Mouse (Mus musculus) MEL (cell line): ENCODE results near the gene Ppp2r5a. TPM values are rescaled to one million over a fixed set of nuclear protein-coding genes. Genes with fewer than 3 reads are reported as not detected.

Experiments used
- DNase-seq: peaks from one replicate; pipeline ENCODE4 v3.0.0; 2011; ENCODE audit warnings: low read depth, low spot score
- H3K27ac ChIP-seq: 2 replicates; pipeline ENCODE4 v1.5.1; 2012; ENCODE audit warnings: low read depth, mild to moderate bottlenecking, control low read depth, low read length, moderate library complexity; ENCODE audit not compliant: control insufficient read depth
- H3K27me3 ChIP-seq, 2 experiments: fragments of 150-350 bp in 1 of 2; sonication (generic) in 1 of 2; 2 replicates each; pipeline ENCODE4 v1.6.1; 2012; ENCODE audit warnings: low read length in 2 of 2, mild to moderate bottlenecking in 2 of 2, improper control_type of control experiment in 1 of 2, moderate library complexity in 1 of 2; ENCODE audit not compliant: insufficient read depth in 2 of 2, control insufficient read depth in 1 of 2
- H3K36me3 ChIP-seq, 2 experiments: 2 replicates each; pipeline ENCODE4 v1.6.1; 2012 to 2014; ENCODE audit warnings: low read length in 2 of 2, improper control_type of control experiment in 1 of 2, inconsistent platforms in 1 of 2, mild to moderate bottlenecking in 1 of 2; ENCODE audit not compliant: insufficient read depth in 2 of 2, control insufficient read depth in 1 of 2
- H3K4me1 ChIP-seq, 2 experiments: fragments of 150-350 bp in 1 of 2; sonication (generic) in 1 of 2; 2 replicates each; pipeline ENCODE4 v1.6.1; 2012; ENCODE audit warnings: low read length in 2 of 2, improper control_type of control experiment in 1 of 2, mild to moderate bottlenecking in 1 of 2; ENCODE audit not compliant: insufficient read depth in 2 of 2, control insufficient read depth in 1 of 2
- H3K4me3 ChIP-seq, 2 experiments: fragments of 150-350 bp in 1 of 2; sonication (generic) in 1 of 2; 2 replicates each; pipeline ENCODE4 v1.5.1; 2012; ENCODE audit warnings: low read depth in 2 of 2, low read length in 2 of 2, mild to moderate bottlenecking in 2 of 2, moderate library complexity in 2 of 2, control low read depth in 1 of 2, improper control_type of control experiment in 1 of 2; ENCODE audit not compliant: control insufficient read depth in 1 of 2, insufficient read depth in 1 of 2
- H3K79me2 ChIP-seq: 2 replicates; pipeline ENCODE4 v1.6.1; 2012; ENCODE audit warnings: mild to moderate bottlenecking, low read length, moderate library complexity; ENCODE audit not compliant: control insufficient read depth, poor library complexity, insufficient read depth
- H3K9ac ChIP-seq: 2 replicates; pipeline ENCODE4 v1.6.1; 2012; ENCODE audit warnings: low read depth, mild to moderate bottlenecking, control low read depth, low read length, moderate library complexity; ENCODE audit not compliant: control insufficient read depth, poor library complexity, severe bottlenecking
- H3K9me3 ChIP-seq: fragments of 150-350 bp; sonication (generic); replicated peaks from 2 replicates; pipeline ENCODE4 v1.6.1; 2012; ENCODE audit warnings: mild to moderate bottlenecking, low read length, improper control_type of control experiment, moderate library complexity; ENCODE audit not compliant: insufficient read depth
- E2F4 ChIP-seq: IDR thresholded peaks from 2 replicates; pipeline ENCODE4 v1.6.1; 2011; ENCODE audit warnings: low read depth, low read length, improper control_type of control experiment, borderline replicate concordance
- EP300 ChIP-seq, 2 experiments: IDR thresholded peaks; 2 replicates each; pipeline ENCODE4 v1.6.1; 2011; ENCODE audit warnings: improper control_type of control experiment in 2 of 2, low read length in 2 of 2, low read depth in 1 of 2, mild to moderate bottlenecking in 1 of 2
- KAT2A ChIP-seq: conservative IDR thresholded peaks from 2 replicates; pipeline ENCODE4 v1.6.1; 2012; ENCODE audit warnings: low read depth, low read length, improper control_type of control experiment, inconsistent platforms
- MAX ChIP-seq: IDR thresholded peaks from 2 replicates; pipeline ENCODE4 v1.6.1; 2011; ENCODE audit warnings: low read length, improper control_type of control experiment
- MAZ ChIP-seq: IDR thresholded peaks from 2 replicates; pipeline ENCODE4 v1.6.1; 2012; ENCODE audit warnings: low read depth, mild to moderate bottlenecking, inconsistent platforms, low read length, improper control_type of control experiment
- MXI1 ChIP-seq: IDR thresholded peaks from 2 replicates; pipeline ENCODE4 v1.6.1; 2011; ENCODE audit warnings: mild to moderate bottlenecking, low read depth, low read length, improper control_type of control experiment
- MYB ChIP-seq: IDR thresholded peaks from 2 replicates; pipeline ENCODE4 v1.6.1; 2011; ENCODE audit warnings: mild to moderate bottlenecking, low read depth, low read length, improper control_type of control experiment
- MYC ChIP-seq: IDR thresholded peaks from 2 replicates; pipeline ENCODE4 v1.6.1; 2011; ENCODE audit warnings: low read depth, mild to moderate bottlenecking, low read length, improper control_type of control experiment, moderate library complexity
- POLR2A ChIP-seq, 2 experiments: IDR thresholded peaks; 2 replicates each; pipeline ENCODE4 v1.6.1; 2011 to 2012; ENCODE audit warnings: low read length in 2 of 2, mild to moderate bottlenecking in 2 of 2, control low read depth in 1 of 2, improper control_type of control experiment in 1 of 2, low read depth in 1 of 2, moderate library complexity in 1 of 2; ENCODE audit not compliant: control insufficient read depth in 1 of 2, insufficient read depth in 1 of 2, poor library complexity in 1 of 2
- POLR2AphosphoS5 ChIP-seq: IDR thresholded peaks from 2 replicates; pipeline ENCODE4 v1.6.1; 2012; ENCODE audit warnings: low read depth, borderline replicate concordance, mild to moderate bottlenecking, inconsistent platforms, low read length, moderate library complexity, mixed read lengths
- RAD21 ChIP-seq: IDR thresholded peaks from 2 replicates; pipeline ENCODE4 v1.6.1; 2011; ENCODE audit warnings: mild to moderate bottlenecking, low read depth, low read length, improper control_type of control experiment
- SIN3A ChIP-seq: IDR thresholded peaks from 2 replicates; pipeline ENCODE4 v1.6.1; 2012; ENCODE audit warnings: low read length, improper control_type of control experiment, inconsistent platforms
- TBP ChIP-seq: IDR thresholded peaks from 2 replicates; pipeline ENCODE4 v1.8.0; 2011; ENCODE audit warnings: low read depth, low read length, improper control_type of control experiment
- UBTF ChIP-seq: IDR thresholded peaks from 2 replicates; pipeline ENCODE4 v1.6.1; 2012; ENCODE audit warnings: low read depth, mild to moderate bottlenecking, inconsistent platforms, low read length, improper control_type of control experiment, moderate library complexity, borderline replicate concordance; ENCODE audit not compliant: insufficient read depth
- USF1 ChIP-seq: IDR thresholded peaks from 2 replicates; pipeline ENCODE4 v1.6.1; 2014; ENCODE audit warnings: low read depth, mild to moderate bottlenecking, inconsistent platforms, low read length, improper control_type of control experiment, moderate library complexity
- USF2 ChIP-seq, 2 experiments: IDR thresholded peaks; 2 replicates each; pipeline ENCODE4 v1.6.1; 2011 to 2012; ENCODE audit warnings: improper control_type of control experiment in 2 of 2, low read length in 2 of 2, borderline replicate concordance in 1 of 2, inconsistent platforms in 1 of 2, low read depth in 1 of 2, mild to moderate bottlenecking in 1 of 2; ENCODE audit not compliant: insufficient read depth in 1 of 2
- ZC3H11A ChIP-seq: IDR thresholded peaks from 2 replicates; pipeline ENCODE4 v1.6.1; 2012; ENCODE audit warnings: low read depth, mild to moderate bottlenecking, inconsistent platforms, low read length, improper control_type of control experiment
- ZMIZ1 ChIP-seq: IDR thresholded peaks from 2 replicates; pipeline ENCODE4 v1.6.1; 2012; ENCODE audit warnings: low read depth, mild to moderate bottlenecking, inconsistent platforms, low read length, improper control_type of control experiment, moderate library complexity
- ZNF384 ChIP-seq: IDR thresholded peaks from 2 replicates; pipeline ENCODE4 v1.6.1; 2012; ENCODE audit warnings: low read depth, mild to moderate bottlenecking, inconsistent platforms, low read length, improper control_type of control experiment
- polyA plus RNA-seq, 2 experiments: library from polyadenylated mRNA; stranded (reverse) in 1 of 2; unstranded in 1 of 2; fragments of >175 nt in 1 of 2; fragments of >200 nt in 1 of 2; gene quantifications; 2 replicates each; pipeline versions ENCODE4 v1.2.1 to v1.2.4; 2012; ENCODE audit warnings: low replicate concordance in 2 of 2, low read depth in 1 of 2; ENCODE audit not compliant: insufficient read length in 2 of 2, insufficient read depth in 1 of 2, missing spikeins in 1 of 2
- total RNA-seq: library from RNA; depleted of rRNA; stranded (reverse); fragments of 300-350 nt; gene quantifications from 2 replicates; pipeline ENCODE4 v1.2.3, GENCODE M21; 2012

Ppp2r5a gene
- total and polyA plus RNA-seq, 3 experiments, result 46.6 to 48.6 TPM; not detected in 1

- no peak for TF ChIP-seq RAD21
These were observed 72.7 kb downstream of the Ppp2r5a start (continued) for GRCm38 (mm10) chr1:191330356-191330755.

GRCm38 (mm10) chr1:191328019-191328441 is 75.0 kb downstream of the Ppp2r5a start:
- TF ChIP-seq SIN3A (0 out of 2 replicates have a peak, but pooled peaks have one; percentile 23), ZNF384 (peak; percentile 91), MYC (peak; percentile 84; the same call in 1 of the 2 replicates), KAT2A (no peak), TBP (no peak), POLR2A (IDR thresholded peaks at IDR 0.05; ENCODE audit: control insufficient read depth in 1 of 2, insufficient read depth in 1 of 2, low read depth in 1 of 2, low read length in 2 of 2, poor library complexity in 1 of 2) (peak in 1 of 2 experiments; percentile 29; a peak in 1 of 4 replicates), MXI1 (peak; percentile 66), EP300 (IDR thresholded peaks at IDR 0.05; ENCODE audit: low read depth in 1 of 2, low read length in 2 of 2) (peak in 1 of 2 experiments; percentile 40; a peak in 1 of 4 replicates), USF2 (IDR thresholded peaks at IDR 0.05; ENCODE audit: borderline replicate concordance in 1 of 2, insufficient read depth in 1 of 2, low read depth in 1 of 2, low read length in 2 of 2) (0 out of 4 replicates have a peak, but pooled peaks of 1 of the 2 experiments have one; percentile 26), E2F4 (no peak), USF1 (peak; percentile 84), MAX (peak; percentile 82)
- Histone ChIP-seq H3K27ac (peak overlapping the region; percentile 52), H3K9ac (peak overlapping the region; percentile 37), H3K4me1 (peaks cover 13 to 31% of the 10 kb centered on the region in 2 experiments), H3K27me3 (no peaks in the 10 kb centered on the region), H3K36me3 (peaks cover 7 to 23% of the 10 kb centered on the region in 2 experiments), H3K9me3 (no peaks in the 10 kb centered on the region), H3K4me3 (no peak overlapping the region), H3K79me2 (peaks cover 18% of the 10 kb centered on the region)
- peak; percentile 69 for DNase-seq

- Histone ChIP-seq H3K27me3 (no peaks in the 10 kb centered on the region), H3K79me2 (peaks cover 18% of the 10 kb centered on the region), H3K4me1 (peaks cover 13 to 31% of the 10 kb centered on the region in 2 experiments), H3K9me3 (no peaks in the 10 kb centered on the region), H3K9ac (peak overlapping the region; percentile 75; the same call in 1 of the 2 replicates), H3K36me3 (peaks cover 5 to 23% of the 10 kb centered on the region in 2 experiments), H3K4me3 (peak overlapping the region; percentile 70 to 81), H3K27ac (0 out of 2 replicates have a peak overlapping the region, but pooled peaks have one; percentile 4)
- no peak for DNase-seq
- TF ChIP-seq MYB, result no peak
- TF ChIP-seq UBTF, result no peak
- TF ChIP-seq ZMIZ1, result no peak
- no peak for TF ChIP-seq SIN3A
- TF ChIP-seq ZC3H11A, result no peak
- no peak for TF ChIP-seq USF1
- no peak for TF ChIP-seq POLR2AphosphoS5
- TF ChIP-seq MAZ, result no peak
These were observed 75.8 kb downstream of the Ppp2r5a start for GRCm38 (mm10) chr1:191327258-191327657.
